Mouse (Mus musculus): ENCODE measurements around the gene Hspa12b. TPM values are rescaled to one million over a fixed set of nuclear protein-coding genes. Genes with fewer than 3 reads are reported as not detected.

The Hspa12b gene
- 8.6 and 8.9 TPM in 2 replicates for polyA plus RNA-seq (2016; fragmentation: Nextera tagmentation; extraction: Ambion mirVana)

DNA sequence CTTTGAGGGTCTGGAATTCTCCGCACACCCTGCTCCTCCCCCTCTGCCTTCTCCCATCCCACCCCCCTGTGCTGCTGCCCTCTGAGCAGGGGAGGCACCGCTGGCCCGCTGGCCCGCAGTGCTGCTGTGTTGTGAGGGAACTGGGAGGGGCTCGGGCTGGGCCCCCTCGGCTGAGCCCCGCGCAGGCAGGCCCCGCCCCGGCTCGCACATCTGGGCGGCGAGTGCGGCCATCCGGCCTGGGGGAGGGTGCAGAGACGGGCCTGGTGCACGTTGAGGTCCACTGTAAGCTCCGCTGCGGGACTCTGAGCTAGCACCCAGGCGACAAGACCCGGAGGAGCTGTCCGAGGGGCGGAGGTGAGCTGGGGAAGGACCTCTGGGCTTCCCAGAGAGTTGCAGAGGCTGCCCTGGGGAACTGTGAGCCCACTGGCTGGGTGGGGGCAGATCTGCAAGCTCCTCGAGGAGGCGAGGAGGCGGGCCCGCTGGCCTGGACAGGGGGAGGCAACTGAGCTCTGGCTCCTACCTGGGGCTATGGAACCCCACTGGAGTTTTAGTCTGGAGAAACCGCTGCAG, at the start of gene Hspa12b:
Hspa12b (plus strand) TSS at position 120 of the 570 bp plus-strand sequence.
- peaks cover 20% of the 10 kb centered on the region for H3K4me1 ChIP-seq
- H3K27ac ChIP-seq = 0 out of 2 replicates have a peak within 1 kb of the TSS, but pooled peaks have one; percentile 2
- no peaks in the 10 kb centered on the region for H3K36me3 ChIP-seq
- H3K4me2 ChIP-seq (replicated peaks) = peak within 1 kb of the TSS; percentile 87
- H3K27me3 ChIP-seq = 0 out of 2 replicates have a peak, but pooled peaks cover 3% of the 10 kb centered on the region
- ATAC-seq (ENCODE audit: low FRiP score) = peak; percentile 84
- no peaks in the 10 kb centered on the region for H3K9me3 ChIP-seq (replicated peaks)
- H3K4me3 ChIP-seq = peak within 1 kb of the TSS; percentile 42
- H3K9ac ChIP-seq = peak within 1 kb of the TSS; percentile 68
- under 1% methylated on average over 28 of the region's 28 CpGs for WGBS

- H3K4me2 ChIP-seq (replicated peaks) = no peak overlapping the region
- no peaks in the 10 kb centered on the region for H3K36me3 ChIP-seq
- no peak overlapping the region for H3K27ac ChIP-seq
- 75% methylated on average over 5 of the region's 5 CpGs for WGBS
- no peak overlapping the region for H3K4me3 ChIP-seq
- no peak overlapping the region for H3K9ac ChIP-seq
- ATAC-seq (ENCODE audit: low FRiP score) = no peak
- no peaks in the 10 kb centered on the region for H3K9me3 ChIP-seq (replicated peaks)
- H3K4me1 ChIP-seq = no peaks in the 10 kb centered on the region
- H3K27me3 ChIP-seq = no peaks in the 10 kb centered on the region
These were observed 46.6 kb upstream of the Hspa12b start for GRCm38 (mm10) chr2:131080507-131080906.

DNA sequence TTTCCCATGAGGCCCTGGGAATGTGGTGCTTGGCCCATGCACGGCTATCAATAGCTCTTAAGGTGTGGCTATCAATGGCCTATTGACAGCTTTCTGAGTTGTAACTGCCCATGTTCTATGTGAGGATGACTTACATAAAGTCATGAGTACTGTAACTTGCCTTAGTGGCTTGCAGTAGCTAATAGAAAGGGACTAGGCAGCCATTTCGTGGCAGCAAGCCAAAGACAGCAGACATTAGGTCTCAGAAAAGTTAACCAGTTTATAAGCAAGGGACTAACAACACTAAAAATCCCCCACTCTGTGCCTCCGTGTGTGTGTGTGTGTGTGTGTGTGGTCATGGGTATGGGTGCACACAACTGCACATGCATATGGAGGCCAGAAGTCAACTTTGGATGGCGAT, 42.9 kb upstream of the Hspa12b start:
- no peaks in the 10 kb centered on the region for H3K9me3 ChIP-seq (replicated peaks)
- H3K4me1 ChIP-seq = no peaks in the 10 kb centered on the region
- H3K27me3 ChIP-seq = no peaks in the 10 kb centered on the region
- H3K4me3 ChIP-seq = no peak overlapping the region
- no peaks in the 10 kb centered on the region for H3K36me3 ChIP-seq
- no peak overlapping the region for H3K27ac ChIP-seq
- no peak for ATAC-seq (ENCODE audit: low FRiP score)
- H3K9ac ChIP-seq = no peak overlapping the region
- no peak overlapping the region for H3K4me2 ChIP-seq (replicated peaks)
- WGBS = 90% methylated on average over 4 of the region's 4 CpGs

DNA sequence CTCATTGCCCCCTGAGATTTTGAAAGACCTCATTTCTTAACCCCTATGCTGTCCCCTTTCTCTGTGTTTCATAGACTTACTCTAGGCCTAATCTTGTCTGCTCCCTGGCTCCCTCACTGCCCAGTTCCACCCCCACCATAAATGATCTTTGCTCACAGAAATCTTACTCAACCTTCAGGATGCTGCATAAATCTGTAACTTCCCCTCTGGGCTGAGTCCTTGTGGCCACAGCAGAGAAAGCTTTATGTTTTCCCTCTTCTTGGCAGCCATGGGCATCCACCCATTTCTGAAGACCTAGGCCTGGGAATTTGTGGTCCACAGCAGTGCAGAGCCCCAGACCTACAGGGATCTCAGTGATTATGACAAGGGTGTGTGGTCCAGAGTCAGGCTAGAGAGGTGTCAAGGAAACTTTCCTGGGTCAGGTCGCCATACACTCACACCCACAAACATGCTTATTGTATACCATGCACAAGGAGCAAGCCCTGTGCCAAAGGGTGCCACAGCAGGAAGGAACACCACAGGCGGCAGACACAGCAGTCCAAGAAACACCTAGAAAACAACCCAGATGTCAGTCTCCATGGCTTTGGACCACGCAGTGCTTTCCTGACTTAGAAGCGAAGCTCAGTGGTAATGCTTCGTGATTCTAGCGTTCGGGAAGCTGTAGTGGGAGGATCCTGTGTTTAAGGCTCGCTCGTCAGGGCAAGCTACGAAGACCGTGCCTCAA, 40.3 kb upstream of the Hspa12b start, which contains the start of gene Siglec1:
Siglec1 (minus strand) TSS at position 99 of the 724 bp plus-strand sequence.
- no peak within 1 kb of the TSS for H3K27ac ChIP-seq
- H3K9ac ChIP-seq = no peak within 1 kb of the TSS
- H3K27me3 ChIP-seq = no peaks in the 10 kb centered on the region
- no peaks in the 10 kb centered on the region for H3K36me3 ChIP-seq
- H3K4me2 ChIP-seq (replicated peaks) = no peak within 1 kb of the TSS
- H3K4me1 ChIP-seq = no peaks in the 10 kb centered on the region
- WGBS = 90% methylated on average over 11 of the region's 11 CpGs
- H3K9me3 ChIP-seq (replicated peaks) = no peaks in the 10 kb centered on the region
- ATAC-seq (ENCODE audit: low FRiP score) = no peak
- no peak within 1 kb of the TSS for H3K4me3 ChIP-seq

- Histone ChIP-seq H3K9ac (no peak overlapping the region), H3K9me3 (replicated peaks) (no peaks in the 10 kb centered on the region), H3K36me3 (no peaks in the 10 kb centered on the region), H3K27me3 (no peaks in the 10 kb centered on the region), H3K4me2 (replicated peaks) (no peak overlapping the region), H3K27ac (no peak overlapping the region), H3K4me3 (no peak overlapping the region), H3K4me1 (no peaks in the 10 kb centered on the region)
- 81% methylated on average over 4 of the region's 4 CpGs for WGBS
- no peak for ATAC-seq (ENCODE audit: low FRiP score)
These were observed 38.5 kb upstream of the Hspa12b start for GRCm38 (mm10) chr2:131088581-131088980.

- ATAC-seq (ENCODE audit: low FRiP score) = no peak
- no peaks in the 10 kb centered on the region for H3K36me3 ChIP-seq
- no peak overlapping the region for H3K4me3 ChIP-seq
- H3K27ac ChIP-seq = no peak overlapping the region
- no peak overlapping the region for H3K9ac ChIP-seq
- WGBS = 83% methylated on average over 1 of the region's 1 CpGs
- H3K9me3 ChIP-seq (replicated peaks) = no peaks in the 10 kb centered on the region
- no peak overlapping the region for H3K4me2 ChIP-seq (replicated peaks)
- no peaks in the 10 kb centered on the region for H3K4me1 ChIP-seq
- H3K27me3 ChIP-seq = no peaks in the 10 kb centered on the region
These were observed 37.4 kb upstream of the Hspa12b start for GRCm38 (mm10) chr2:131089634-131090033.

- no peak for ATAC-seq (ENCODE audit: low FRiP score)
- Histone ChIP-seq H3K27ac (no peak overlapping the region), H3K36me3 (no peaks in the 10 kb centered on the region), H3K4me1 (no peaks in the 10 kb centered on the region), H3K9ac (no peak overlapping the region), H3K9me3 (replicated peaks) (no peaks in the 10 kb centered on the region), H3K4me3 (no peak overlapping the region), H3K27me3 (no peaks in the 10 kb centered on the region), H3K4me2 (replicated peaks) (no peak overlapping the region)
- 78% methylated on average over 3 of the region's 3 CpGs for WGBS
These were observed 36.2 kb upstream of the Hspa12b start for GRCm38 (mm10) chr2:131090852-131091251.

- no peak overlapping the region for H3K9ac ChIP-seq
- no peak overlapping the region for H3K27ac ChIP-seq
- H3K9me3 ChIP-seq (replicated peaks) = no peaks in the 10 kb centered on the region
- 86% methylated on average over 5 of the region's 5 CpGs for WGBS
- no peaks in the 10 kb centered on the region for H3K27me3 ChIP-seq
- peaks cover 5% of the 10 kb centered on the region for H3K4me1 ChIP-seq
- H3K36me3 ChIP-seq = no peaks in the 10 kb centered on the region
- ATAC-seq (ENCODE audit: low FRiP score) = no peak
- no peak overlapping the region for H3K4me2 ChIP-seq (replicated peaks)
- no peak overlapping the region for H3K4me3 ChIP-seq
These were observed 33.5 kb upstream of the Hspa12b start for GRCm38 (mm10) chr2:131093577-131093976.

DNA sequence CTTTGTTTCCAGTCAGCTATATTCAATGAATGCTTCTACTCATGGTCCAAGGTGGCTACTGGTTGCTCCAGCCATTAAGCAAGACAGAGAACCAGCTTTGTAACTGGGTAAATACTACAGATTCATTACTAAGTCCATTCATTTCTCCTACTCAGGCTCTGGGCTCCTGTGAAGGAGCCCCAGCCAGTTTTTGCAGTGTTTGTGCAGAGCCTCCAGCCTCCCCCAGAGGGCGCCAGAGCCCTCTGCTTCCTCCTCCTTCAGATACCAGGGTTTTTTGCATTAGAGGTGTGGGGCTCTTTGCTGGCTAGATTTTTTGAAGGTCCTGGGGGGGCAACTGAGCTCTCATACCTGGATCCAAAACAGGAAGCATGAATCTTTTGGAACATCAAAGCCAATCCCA, 32.3 kb upstream of the Hspa12b start:
- ATAC-seq (ENCODE audit: low FRiP score) = 0 out of 2 replicates have a peak, but pooled peaks have one; percentile 56
- H3K27me3 ChIP-seq = no peaks in the 10 kb centered on the region
- WGBS = 0% methylated on average over 1 of the region's 1 CpGs
- H3K4me3 ChIP-seq = no peak overlapping the region
- H3K9me3 ChIP-seq (replicated peaks) = no peaks in the 10 kb centered on the region
- H3K4me2 ChIP-seq (replicated peaks) = no peak overlapping the region
- H3K27ac ChIP-seq = no peak overlapping the region
- no peak overlapping the region for H3K9ac ChIP-seq
- H3K36me3 ChIP-seq = no peaks in the 10 kb centered on the region
- H3K4me1 ChIP-seq = peaks cover 5% of the 10 kb centered on the region

- Histone ChIP-seq H3K4me1 (peaks cover 5% of the 10 kb centered on the region), H3K4me3 (no peak overlapping the region), H3K27me3 (no peaks in the 10 kb centered on the region), H3K9me3 (replicated peaks) (no peaks in the 10 kb centered on the region), H3K9ac (no peak overlapping the region), H3K4me2 (replicated peaks) (no peak overlapping the region; the same call in 1 of the 2 replicates), H3K36me3 (no peaks in the 10 kb centered on the region), H3K27ac (peak overlapping the region; percentile 35; the same call in 1 of the 2 replicates)
- ATAC-seq (ENCODE audit: low FRiP score) = no peak
- WGBS = 18% methylated on average over 9 of the region's 9 CpGs
These were observed 30.8 kb upstream of the Hspa12b start for GRCm38 (mm10) chr2:131096101-131096795.

DNA sequence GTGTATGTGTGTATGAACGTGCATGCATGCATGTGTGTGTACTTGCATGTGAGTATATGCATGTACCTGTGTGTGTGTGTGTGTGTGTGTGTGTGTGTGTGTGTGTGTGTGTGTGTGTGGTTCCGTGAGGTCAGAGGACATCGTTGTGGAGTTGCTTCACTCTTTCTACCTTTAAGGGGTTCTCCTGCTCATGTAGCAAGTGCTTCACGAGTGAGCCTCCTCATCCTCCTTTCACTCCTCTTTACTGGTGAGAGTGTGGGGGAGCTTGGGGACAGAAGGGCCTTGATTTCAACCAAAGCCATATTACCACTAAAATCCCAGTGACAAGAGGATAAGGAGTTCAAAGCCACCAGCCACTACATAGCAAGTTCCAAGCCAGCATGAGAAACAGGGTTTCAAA, 30.0 kb upstream of the Hspa12b start:
- H3K4me1 ChIP-seq = peaks cover 5% of the 10 kb centered on the region
- H3K9ac ChIP-seq = no peak overlapping the region
- H3K4me3 ChIP-seq = no peak overlapping the region
- no peaks in the 10 kb centered on the region for H3K27me3 ChIP-seq
- H3K4me2 ChIP-seq (replicated peaks) = no peak overlapping the region
- H3K27ac ChIP-seq = 0 out of 2 replicates have a peak overlapping the region, but pooled peaks have one; percentile 5
- no peaks in the 10 kb centered on the region for H3K36me3 ChIP-seq
- no peak for ATAC-seq (ENCODE audit: low FRiP score)
- H3K9me3 ChIP-seq (replicated peaks) = no peaks in the 10 kb centered on the region
- WGBS = 90% methylated on average over 4 of the region's 4 CpGs

GRCm38 (mm10) chr2:131101530-131101929, 25.6 kb upstream of the Hspa12b start:
- H3K4me1 ChIP-seq = peaks cover 1% of the 10 kb centered on the region
- H3K4me2 ChIP-seq (replicated peaks) = no peak overlapping the region
- no peaks in the 10 kb centered on the region for H3K36me3 ChIP-seq
- H3K27me3 ChIP-seq = no peaks in the 10 kb centered on the region
- WGBS = 57% methylated on average over 3 of the region's 3 CpGs
- H3K9ac ChIP-seq = no peak overlapping the region
- no peak for ATAC-seq (ENCODE audit: low FRiP score)
- no peaks in the 10 kb centered on the region for H3K9me3 ChIP-seq (replicated peaks)
- no peak overlapping the region for H3K27ac ChIP-seq
- H3K4me3 ChIP-seq = no peak overlapping the region
